Mouse (Mus musculus) kidney, adult 2 months (tissue): ENCODE results near the gene Clic1.

Experiments used
- CTCF ChIP-seq: fragments of 200-500 bp; conservative IDR thresholded peaks from 2 replicates; pipeline ENCODE4 v1.5.1; 2011; ENCODE audit warnings: low read depth, mild to moderate bottlenecking, control low read depth, low read length, moderate library complexity, mixed read lengths; ENCODE audit not compliant: insufficient read depth, insufficient read length
- POLR2A ChIP-seq: fragments of 200-500 bp; IDR thresholded peaks from one replicate; pipeline ENCODE4 v1.6.1; 2011; ENCODE audit warnings: low read depth, low read length, control low read depth

DNA sequence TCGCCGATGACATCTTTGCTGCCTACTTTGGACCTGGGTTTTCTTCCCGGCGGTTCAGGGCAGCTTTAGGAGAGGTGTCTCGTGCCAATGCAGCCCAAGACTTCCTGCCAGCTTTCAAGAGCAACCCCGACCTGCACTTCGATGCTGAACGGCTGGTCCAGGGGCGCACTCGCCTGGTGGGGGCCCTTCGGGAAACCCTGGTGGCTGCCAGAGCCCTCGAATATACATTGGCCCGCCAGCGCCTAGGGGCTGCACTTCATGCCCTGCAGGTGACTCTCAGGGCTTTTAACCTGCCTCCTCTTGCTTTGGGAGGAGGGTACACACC lies 32.1 kb upstream of the Clic1 start:
- TF ChIP-seq CTCF (no peak), POLR2A (no peak)
